ENCODE assay signal across 14 mouse cellular contexts in the genomic region with DNA sequence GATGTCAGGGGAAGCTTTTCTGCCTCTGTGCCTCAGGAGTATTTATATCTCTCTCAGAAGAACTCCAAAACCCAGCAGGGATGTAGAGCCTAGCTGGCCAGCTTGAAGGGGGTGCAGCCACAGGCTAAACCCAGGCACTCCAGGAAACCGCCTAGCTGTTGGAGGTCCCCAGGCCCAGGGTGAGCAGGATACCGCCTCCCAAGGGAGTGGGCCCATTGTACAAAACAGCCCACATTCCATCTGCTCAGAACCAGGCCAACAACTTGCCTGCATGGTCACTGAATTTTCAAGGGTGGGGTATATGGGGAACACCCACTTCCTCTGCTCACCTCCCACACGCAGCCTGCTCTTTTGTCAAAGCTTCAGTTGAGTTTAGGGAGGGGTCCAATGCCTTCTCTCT. TPM values are rescaled to one million over a fixed set of nuclear protein-coding genes. Genes with fewer than 3 reads are reported as not detected.
DNase-seq lines count a peak whose midpoint lies in the region; ATAC-seq and TF ChIP-seq lines count a peak whose summit lies in the region.
"Had no signal": no experiment of that assay in that cellular context is flagged by ENCODE, and none has a peak within 500 bp of the region (broad histone marks: within the 10 kb centered on the region; RNA-seq: fewer than 3 reads in every experiment).

No protein-coding gene starts in this region.

- no peak overlapping the region for H3K27ac ChIP-seq in heart, embryonic 12.5 days (ENCODE audit: poor library complexity, severe bottlenecking)
- 0 out of 2 replicates have a peak overlapping the region, but pooled peaks have one; percentile 11 for H3K27ac ChIP-seq in spleen, adult 2 months (ENCODE audit: insufficient read depth, low read length)
- H3K27ac ChIP-seq: embryonic facial prominence, embryonic 13.5 days; forebrain, embryonic 12.5 days; hindbrain, embryonic 12.5 days had no signal

- H3K4me2 ChIP-seq in heart, embryonic 12.5 days: no peak overlapping the region
- H3K4me2 ChIP-seq: embryonic facial prominence, embryonic 13.5 days; forebrain, embryonic 12.5 days; hindbrain, embryonic 12.5 days had no signal

- 94% methylated on average over 3 of the region's 3 CpGs for WGBS in heart, embryonic 12.5 days
- WGBS in spleen, adult 2 months: 74% methylated on average over 3 of the region's 3 CpGs

- H3K27me3 ChIP-seq in heart, embryonic 12.5 days (replicated peaks): no peaks in the 10 kb centered on the region
- H3K27me3 ChIP-seq in spleen, adult 2 months (ENCODE audit: control insufficient read depth, insufficient read depth, low read length): no peaks in the 10 kb centered on the region
- H3K27me3 ChIP-seq: embryonic facial prominence, embryonic 13.5 days; forebrain, embryonic 12.5 days; hindbrain, embryonic 12.5 days had no signal

- H3K4me1 ChIP-seq in heart, embryonic 12.5 days (replicated peaks): peaks cover 18% of the 10 kb centered on the region
- H3K4me1 ChIP-seq in spleen, adult 2 months (ENCODE audit: control insufficient read depth, insufficient read depth, insufficient read length): peaks cover 15% of the 10 kb centered on the region; the same call in 1 of the 2 replicates
- H3K4me1 ChIP-seq: embryonic facial prominence, embryonic 13.5 days had no signal

- H3K4me3 ChIP-seq in heart, embryonic 12.5 days: no peak overlapping the region
- no peak overlapping the region for H3K4me3 ChIP-seq in spleen, adult 2 months (ENCODE audit: extremely low read depth, insufficient read depth, insufficient read length)
- H3K4me3 ChIP-seq: embryonic facial prominence, embryonic 13.5 days; forebrain, embryonic 12.5 days; hindbrain, embryonic 12.5 days had no signal

- TF ChIP-seq CTCF in spleen, adult 2 months (IDR thresholded peaks at IDR 0.05; ENCODE audit: extremely low read depth, insufficient read depth, insufficient read length, insufficient replicate concordance): no peak

- peaks cover 79% of the 10 kb centered on the region for H3K36me3 ChIP-seq in heart, embryonic 12.5 days
- H3K36me3 ChIP-seq in spleen, adult 2 months (ENCODE audit: control insufficient read depth, insufficient read depth, low read length): no peaks in the 10 kb centered on the region

- H3K9ac ChIP-seq in heart, embryonic 12.5 days: no peak overlapping the region
- H3K9ac ChIP-seq: embryonic facial prominence, embryonic 13.5 days; forebrain, embryonic 12.5 days; hindbrain, embryonic 12.5 days had no signal

- peak; percentile 51 for DNase-seq in heart, adult 8-10 months (ENCODE audit: low spot score)
- no peak for DNase-seq in spleen, adult 2 months (ENCODE audit: low read depth in 1 of 2, low spot score in 2 of 2)
- DNase-seq in spleen, adult 18-20 months: no peak
- DNase-seq in heart, postnatal 4 days: peak; percentile 42
- no peak for DNase-seq in kidney, postnatal 10 days
- DNase-seq: cerebellum, postnatal 25 days; kidney, adult 18-20 months; lung, adult 18-20 months; thymus, adult 2 months had no signal

- no peak for ATAC-seq in heart, embryonic 12.5 days (ENCODE audit: insufficient number of reproducible peaks, low FRiP score)
- no peak for ATAC-seq in monocyte, adult 5-6 weeks (replicated peaks; ENCODE audit: insufficient number of reproducible peaks, low FRiP score, low TSS enrichment, poor library complexity, severe bottlenecking)

- no peaks in the 10 kb centered on the region for H3K9me3 ChIP-seq in heart, embryonic 12.5 days (replicated peaks)
- H3K9me3 ChIP-seq: embryonic facial prominence, embryonic 13.5 days; forebrain, embryonic 12.5 days; hindbrain, embryonic 12.5 days had no signal

- TF ChIP-seq POLR2A in spleen, adult 2 months (IDR thresholded peaks at IDR 0.05; ENCODE audit: low read depth, low read length): no peak

RNA-seq across cellular contexts. Expression of a gene that starts 17.6 kb away (rescaled TPM):
- 10 to 100 TPM; 12.9 to 19.0 (median 14.6) TPM for total RNA-seq in heart, adult 8-10 months (2022)
- polyA plus RNA-seq in heart, embryonic 12.5 days (2016; fragmentation: Nextera tagmentation; extraction: Ambion mirVana): 23.9 and 24.0 TPM in 2 replicates
- 1.5 and 1.7 TPM in 2 replicates for polyA plus RNA-seq in spleen, adult 2 months (2012; rRNA removed)
- 10 to 100 TPM; 19.3 to 23.5 TPM for total RNA-seq in heart, postnatal 4 days (2021)
- 7.4 to 12.5 TPM (median 9.8 TPM) in 3 replicates for total RNA-seq in monocyte, adult 5-6 weeks (2017)

RNA-seq across cellular contexts. Expression of a gene that starts 22.4 kb away (rescaled TPM):
- total RNA-seq in heart, adult 8-10 months (2022): 1 to 10 TPM; 7.0 to 7.8 (median 7.4) TPM
- 13.5 and 13.6 TPM in 2 replicates for polyA plus RNA-seq in heart, embryonic 12.5 days (2016; fragmentation: Nextera tagmentation; extraction: Ambion mirVana)
- polyA plus RNA-seq in spleen, adult 2 months (2012; rRNA removed): 39.4 and 42.7 TPM in 2 replicates
- total RNA-seq in heart, postnatal 4 days (2021): 10 to 100 TPM in 1 of 2 experiments, 1 to 10 TPM in 1; 8.3 to 10.9 TPM
- 47.8 to 86.1 TPM (median 71.4 TPM) in 3 replicates for total RNA-seq in monocyte, adult 5-6 weeks (2017)

RNA-seq across cellular contexts. Expression of a gene that starts 30.6 kb away (rescaled TPM):
- 100 to 1,000 TPM; 179 to 263 (median 215) TPM for total RNA-seq in heart, adult 8-10 months (2022)
- 27.6 and 29.8 TPM in 2 replicates for polyA plus RNA-seq in heart, embryonic 12.5 days (2016; fragmentation: Nextera tagmentation; extraction: Ambion mirVana)
- polyA plus RNA-seq in spleen, adult 2 months (2012; rRNA removed): 3.6 TPM in 2 replicates
- total RNA-seq in heart, postnatal 4 days (2021): 10 to 100 TPM; 50.3 to 53.6 TPM
- total RNA-seq in monocyte, adult 5-6 weeks (2017): 1.4 to 3.0 TPM in 2 of 3 replicates, not detected in the other

RNA-seq across cellular contexts. Expression of a gene that starts 39.9 kb away (rescaled TPM):
- total RNA-seq in heart, adult 8-10 months (2022): 100 to 1,000 TPM; 164 to 190 (median 179) TPM
- 490 and 502 TPM in 2 replicates for polyA plus RNA-seq in heart, embryonic 12.5 days (2016; fragmentation: Nextera tagmentation; extraction: Ambion mirVana)
- 54.2 and 96.7 TPM in 2 replicates for polyA plus RNA-seq in spleen, adult 2 months (2012; rRNA removed)
- 100 to 1,000 TPM; 217 to 226 TPM for total RNA-seq in heart, postnatal 4 days (2021)
- total RNA-seq in monocyte, adult 5-6 weeks (2017): 574 to 1,047 TPM (median 1,041 TPM) in 3 replicates

RNA-seq across cellular contexts. Expression of a gene that starts 52.1 kb away (rescaled TPM):
- 1 to 10 TPM; 4.2 to 6.6 (median 5.5) TPM for total RNA-seq in heart, adult 8-10 months (2022)
- 8.5 and 8.6 TPM in 2 replicates for polyA plus RNA-seq in heart, embryonic 12.5 days (2016; fragmentation: Nextera tagmentation; extraction: Ambion mirVana)
- polyA plus RNA-seq in spleen, adult 2 months (2012; rRNA removed): 17.0 and 19.1 TPM in 2 replicates
- 1 to 10 TPM; 7.8 to 8.5 TPM for total RNA-seq in heart, postnatal 4 days (2021)
- total RNA-seq in monocyte, adult 5-6 weeks (2017): 23.3 to 32.0 TPM (median 28.7 TPM) in 3 replicates

Comparison
In these comparisons a context has a peak if more than half of its experiments do, and no peak if none do; other contexts are left out.
1. DNase-seq: peak in heart, adult 8-10 months (single experiment) and heart, postnatal 4 days (single experiment); none in spleen, adult 2 months (0 of 2), spleen, adult 18-20 months (0 of 2) and kidney, postnatal 10 days (single experiment).
2. RNA of a gene that starts 30.6 kb away (total RNA-seq): 179 to 263 TPM in heart, adult 8-10 months and 50.3 to 53.6 TPM in heart, postnatal 4 days; 1.4 to 3.0 TPM in monocyte, adult 5-6 weeks; every median in the first group is over 10 times any median in the second.